Mouse (Mus musculus) forebrain, embryonic 14.5 days (tissue): ENCODE measurements around the gene Clta. TPM values are rescaled to one million over a fixed set of nuclear protein-coding genes. Genes with fewer than 3 reads are reported as not detected.

Experiments used
- ATAC-seq: fragments of 200-750 bp; cut with Nextera tagmentation; 2 replicates; pipeline ENCODE4 v1.8.0; 2017; ENCODE audit warnings: mild to moderate bottlenecking, moderate library complexity
- DNase-seq: peaks from one replicate; pipeline ENCODE4 v3.0.0-alpha.2; 2015; ENCODE audit warnings: low spot score
- H3K27ac ChIP-seq: fragments of 300-500 bp; sonication (generic); 2 replicates; pipeline ENCODE4 v1.5.1; 2014; ENCODE audit warnings: low read depth, mild to moderate bottlenecking, control low read depth, low read length, moderate library complexity
- H3K27me3 ChIP-seq: fragments of 300-500 bp; sonication (generic); replicated peaks from 2 replicates; pipeline ENCODE4 v1.6.1; 2014; ENCODE audit warnings: low read length, control low read depth, mixed read lengths; ENCODE audit not compliant: control insufficient read depth, insufficient read depth
- H3K36me3 ChIP-seq: fragments of 300-500 bp; sonication (generic); 2 replicates; pipeline ENCODE4 v1.6.1; 2014; ENCODE audit warnings: low read length, control low read depth; ENCODE audit not compliant: control insufficient read depth, insufficient read depth
- H3K4me1 ChIP-seq: fragments of 300-500 bp; sonication (generic); 2 replicates; pipeline ENCODE4 v1.6.1; 2014; ENCODE audit warnings: antibody characterized with exemption, low read length, control low read depth; ENCODE audit not compliant: control insufficient read depth, insufficient read depth
- H3K4me2 ChIP-seq: fragments of 300-500 bp; sonication (generic); 2 replicates; pipeline ENCODE4 v1.6.1; 2014; ENCODE audit warnings: mild to moderate bottlenecking, control low read depth, low read length
- H3K4me3 ChIP-seq: fragments of 300-500 bp; sonication (generic); 2 replicates; pipeline ENCODE4 v1.5.1; 2014; ENCODE audit warnings: low read depth, low read length, control low read depth
- H3K9ac ChIP-seq: fragments of 300-500 bp; sonication (generic); 2 replicates; pipeline ENCODE4 v1.6.1; 2014; ENCODE audit warnings: mild to moderate bottlenecking, low read length, control low read depth, moderate library complexity
- H3K9me3 ChIP-seq: fragments of 300-500 bp; sonication (generic); replicated peaks from 2 replicates; pipeline ENCODE4 v1.6.1; 2016; ENCODE audit warnings: low read length, control low read depth, mixed read lengths; ENCODE audit not compliant: control insufficient read depth
- WGBS: fragments of 180-500 bp; shearing (Covaris S2); extraction: QIAGEN DNeasy Blood & Tissue Kit; methylation state at CpG from one replicate; pipeline ENCODE4 v1.1.7; 2014; 5-methylcytosine and 5-hydroxymethylcytosine counted together
- polyA plus RNA-seq: library from polyadenylated mRNA; unstranded; fragments of >200 nt; fragmentation: Nextera tagmentation; extraction: Ambion mirVana; gene quantifications from 2 replicates; pipeline ENCODE4 v1.2.1, GENCODE M21; 2014

The Clta gene
- polyA plus RNA-seq, 1 experiment from 2014 or later, result 303 TPM

DNA sequence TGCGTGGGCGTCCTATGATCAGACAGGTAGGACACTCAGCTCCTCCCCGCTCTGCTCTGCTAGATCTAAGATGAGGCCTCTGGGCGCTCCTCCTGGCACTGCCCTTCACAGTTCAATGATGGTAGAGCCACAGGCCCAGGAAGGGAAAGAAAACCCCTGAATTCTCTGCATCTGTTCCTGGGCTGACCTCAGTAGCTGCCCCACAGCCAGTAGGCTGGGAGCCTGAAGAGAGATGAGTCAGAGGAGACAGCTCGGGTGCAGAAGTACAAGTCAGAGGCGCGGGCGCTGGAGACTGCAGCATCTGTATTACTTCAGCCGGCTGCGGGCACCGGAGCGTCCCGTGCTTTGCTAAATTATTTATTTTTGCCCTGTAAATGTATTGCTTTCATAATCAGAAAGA lies 35.6 kb upstream of the Clta start:
- WGBS, result 61% methylated on average over 13 of the region's 13 CpGs
- H3K27ac ChIP-seq, result no peak overlapping the region
- DNase-seq (no peak), ATAC-seq (no peak)
- H3K36me3 ChIP-seq, result no peaks in the 10 kb centered on the region
- H3K4me3 ChIP-seq, result no peak overlapping the region
- H3K4me1 ChIP-seq, result 0 out of 2 replicates have a peak, but pooled peaks cover 4% of the 10 kb centered on the region
- H3K9me3 ChIP-seq, result no peaks in the 10 kb centered on the region
- H3K9ac ChIP-seq, result no peak overlapping the region
- no peaks in the 10 kb centered on the region for H3K27me3 ChIP-seq
- no peak overlapping the region for H3K4me2 ChIP-seq

DNA sequence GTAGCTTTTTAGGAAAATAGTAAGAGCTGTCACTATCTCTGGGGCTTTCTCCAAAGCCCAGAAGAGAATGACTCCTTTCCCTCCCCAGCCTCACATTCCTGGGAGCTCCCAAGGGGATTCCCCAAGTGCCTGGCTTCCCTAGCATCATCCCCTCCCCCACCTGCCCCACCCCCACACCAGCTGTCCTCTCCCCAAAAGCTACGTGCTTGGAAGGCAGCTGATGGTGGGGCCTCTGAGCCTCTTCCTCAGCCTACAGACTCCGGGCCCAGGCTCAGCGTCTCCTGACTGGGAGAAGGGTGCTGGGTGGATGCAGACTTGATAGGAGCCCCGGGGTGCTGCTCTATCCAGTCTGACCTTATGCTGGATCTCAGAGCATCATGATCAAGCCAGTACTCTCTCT lies 34.9 kb upstream of the Clta start:
- DNase-seq (peak; percentile 57), ATAC-seq (peak; percentile 72)
- Histone ChIP-seq H3K27me3 (no peaks in the 10 kb centered on the region), H3K4me3 (no peak overlapping the region), H3K4me2 (no peak overlapping the region), H3K9ac (no peak overlapping the region), H3K36me3 (no peaks in the 10 kb centered on the region), H3K4me1 (0 out of 2 replicates have a peak, but pooled peaks cover 4% of the 10 kb centered on the region), H3K9me3 (no peaks in the 10 kb centered on the region), H3K27ac (no peak overlapping the region)
- 8% methylated on average over 4 of the region's 4 CpGs for WGBS

DNA sequence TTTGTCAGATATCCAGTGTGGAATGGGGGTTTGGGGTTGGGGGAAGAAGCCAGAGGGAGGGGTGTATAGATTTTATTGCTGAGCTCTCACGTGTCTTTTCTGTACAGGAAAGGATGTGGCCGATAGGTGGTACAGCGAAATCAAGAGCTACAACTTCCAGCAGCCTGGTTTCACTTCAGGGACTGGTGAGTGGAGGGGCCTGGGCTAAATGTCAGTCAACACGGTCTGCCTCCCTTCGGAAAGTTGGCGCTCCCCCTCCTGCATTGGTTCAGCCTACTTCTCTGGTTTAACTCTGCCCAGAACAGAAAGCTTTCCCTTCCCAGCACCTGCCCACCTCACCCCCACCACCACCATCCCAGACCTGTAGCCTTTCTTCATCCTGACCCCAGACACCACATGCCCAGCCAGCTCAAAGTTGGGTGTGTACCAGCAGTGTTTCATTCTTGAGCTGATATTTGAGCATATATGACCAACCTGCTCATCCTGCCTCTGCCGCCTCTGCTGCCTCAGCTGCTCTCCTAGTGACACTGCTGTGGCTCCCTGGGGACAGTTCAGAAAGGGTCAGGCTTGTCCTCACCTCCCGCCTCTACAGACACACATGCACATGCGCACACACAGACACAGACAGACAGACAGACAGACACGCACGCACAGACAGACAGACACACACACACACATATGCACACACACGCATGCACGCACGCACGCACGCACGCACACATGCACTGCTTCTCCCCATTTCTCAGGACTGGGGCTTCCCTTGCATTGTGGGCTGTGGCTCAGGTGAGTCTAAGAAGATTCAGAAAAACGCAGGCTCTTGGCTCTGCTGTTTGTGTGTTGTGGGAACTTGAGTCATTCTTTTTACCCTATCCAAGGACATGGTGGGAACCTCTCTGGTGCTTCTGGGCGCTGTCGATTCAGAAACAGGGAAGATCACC lies 33.6 kb upstream of the Clta start:
- Histone ChIP-seq H3K4me3 (no peak overlapping the region), H3K4me2 (no peak overlapping the region), H3K36me3 (no peaks in the 10 kb centered on the region), H3K27me3 (no peaks in the 10 kb centered on the region), H3K9me3 (no peaks in the 10 kb centered on the region), H3K9ac (no peak overlapping the region), H3K27ac (no peak overlapping the region), H3K4me1 (0 out of 2 replicates have a peak, but pooled peaks cover 4% of the 10 kb centered on the region)
- DNase-seq (no peak), ATAC-seq (no peak)
- WGBS, result 81% methylated on average over 20 of the region's 20 CpGs

DNA sequence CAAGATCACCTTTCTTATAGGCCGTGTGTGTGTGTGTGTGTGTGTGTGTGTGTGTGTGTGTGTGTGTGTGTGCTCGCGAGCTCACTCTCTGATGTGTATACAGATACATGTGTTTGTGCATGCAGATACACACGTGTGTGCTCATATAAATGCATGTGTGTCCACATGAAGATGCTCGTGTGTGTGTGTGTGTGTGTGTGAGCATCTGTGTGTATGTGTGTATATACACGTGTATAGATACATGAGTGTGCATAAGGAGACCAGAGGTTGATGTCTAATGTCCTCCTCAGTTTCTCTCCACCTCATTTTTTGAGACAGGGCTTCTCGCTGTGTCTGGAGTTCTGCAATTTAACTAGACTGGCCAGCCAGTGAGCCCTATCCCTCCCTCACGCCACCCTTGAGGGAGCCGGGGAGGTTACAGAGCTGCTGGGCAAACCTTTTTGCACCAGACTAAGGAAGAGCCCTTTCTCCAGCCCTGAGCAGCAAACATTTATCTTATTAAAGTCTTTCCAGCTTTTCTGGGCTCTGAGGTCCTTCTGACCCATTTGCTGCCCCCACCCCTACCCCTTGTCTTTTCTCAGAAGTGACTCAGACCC lies 32.6 kb upstream of the Clta start:
- no peak overlapping the region for H3K9ac ChIP-seq
- H3K36me3 ChIP-seq, result no peaks in the 10 kb centered on the region
- no peak overlapping the region for H3K4me3 ChIP-seq
- 0 out of 2 replicates have a peak, but pooled peaks cover 4% of the 10 kb centered on the region for H3K4me1 ChIP-seq
- no peaks in the 10 kb centered on the region for H3K9me3 ChIP-seq
- WGBS, result 72% methylated on average over 9 of the region's 9 CpGs
- H3K4me2 ChIP-seq, result no peak overlapping the region
- no peak overlapping the region for H3K27ac ChIP-seq
- H3K27me3 ChIP-seq, result no peaks in the 10 kb centered on the region
- DNase-seq (no peak), ATAC-seq (no peak)

DNA sequence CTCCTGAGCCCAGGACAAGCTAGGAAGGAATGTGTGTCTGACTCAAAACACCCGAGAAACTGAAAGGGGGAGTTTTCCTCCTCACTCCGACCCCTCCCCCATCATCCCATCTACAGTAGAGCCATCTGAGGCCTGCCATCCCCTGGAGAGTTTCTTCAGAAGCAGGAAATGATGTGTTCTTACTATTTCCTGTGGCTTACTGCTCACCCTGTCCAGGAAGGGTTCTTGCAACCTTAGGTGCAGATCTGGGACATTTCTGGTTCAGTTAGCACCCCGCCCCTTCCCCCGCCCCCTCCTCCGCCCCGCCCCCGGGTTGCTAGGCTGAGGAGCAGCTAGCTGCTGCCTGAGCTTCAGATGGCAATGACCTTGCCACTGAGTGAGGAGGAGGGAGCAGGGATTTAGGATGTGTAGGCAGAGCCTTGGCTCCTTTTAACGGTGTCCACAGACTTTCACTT lies 32.1 kb upstream of the Clta start:
- DNase-seq (no peak), ATAC-seq (no peak)
- Histone ChIP-seq H3K36me3 (no peaks in the 10 kb centered on the region), H3K4me1 (0 out of 2 replicates have a peak, but pooled peaks cover 4% of the 10 kb centered on the region), H3K9ac (no peak overlapping the region), H3K27me3 (no peaks in the 10 kb centered on the region), H3K4me3 (no peak overlapping the region), H3K27ac (no peak overlapping the region), H3K9me3 (no peaks in the 10 kb centered on the region), H3K4me2 (no peak overlapping the region)
- 2% methylated on average over 8 of the region's 8 CpGs for WGBS

DNA sequence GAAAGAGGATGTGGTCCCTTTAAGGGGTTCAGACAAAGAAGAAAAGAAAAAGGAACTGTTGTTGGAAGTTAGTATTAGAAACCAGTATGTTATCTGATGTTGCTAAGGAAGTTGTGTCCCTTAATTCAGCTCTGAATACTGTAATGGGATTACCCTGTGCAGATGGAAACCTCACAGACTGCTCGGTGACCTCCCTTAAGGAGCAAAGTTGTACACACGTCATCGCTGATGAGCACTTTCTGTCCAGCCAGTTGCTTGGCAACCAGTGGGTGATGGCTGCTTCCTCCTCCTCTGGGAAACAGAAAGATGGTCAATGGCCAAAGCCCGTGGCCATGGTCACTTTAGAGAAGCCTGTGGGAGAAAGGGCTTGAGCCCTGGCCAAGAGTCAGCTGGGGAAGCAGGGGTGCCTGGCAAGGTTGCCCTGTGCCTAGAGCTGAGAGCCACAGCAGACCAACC lies 30.7 kb upstream of the Clta start:
- ATAC-seq, result no peak
- WGBS, result 67% methylated on average over 4 of the region's 4 CpGs
- H3K9me3 ChIP-seq, result no peaks in the 10 kb centered on the region
- peaks cover 7% of the 10 kb centered on the region for H3K4me1 ChIP-seq
- H3K4me3 ChIP-seq, result no peak overlapping the region
- no peaks in the 10 kb centered on the region for H3K27me3 ChIP-seq
- no peak overlapping the region for H3K4me2 ChIP-seq
- H3K9ac ChIP-seq, result no peak overlapping the region
- DNase-seq, result no peak
- 0 out of 2 replicates have a peak, but pooled peaks cover 2% of the 10 kb centered on the region for H3K36me3 ChIP-seq
- H3K27ac ChIP-seq, result no peak overlapping the region

DNA sequence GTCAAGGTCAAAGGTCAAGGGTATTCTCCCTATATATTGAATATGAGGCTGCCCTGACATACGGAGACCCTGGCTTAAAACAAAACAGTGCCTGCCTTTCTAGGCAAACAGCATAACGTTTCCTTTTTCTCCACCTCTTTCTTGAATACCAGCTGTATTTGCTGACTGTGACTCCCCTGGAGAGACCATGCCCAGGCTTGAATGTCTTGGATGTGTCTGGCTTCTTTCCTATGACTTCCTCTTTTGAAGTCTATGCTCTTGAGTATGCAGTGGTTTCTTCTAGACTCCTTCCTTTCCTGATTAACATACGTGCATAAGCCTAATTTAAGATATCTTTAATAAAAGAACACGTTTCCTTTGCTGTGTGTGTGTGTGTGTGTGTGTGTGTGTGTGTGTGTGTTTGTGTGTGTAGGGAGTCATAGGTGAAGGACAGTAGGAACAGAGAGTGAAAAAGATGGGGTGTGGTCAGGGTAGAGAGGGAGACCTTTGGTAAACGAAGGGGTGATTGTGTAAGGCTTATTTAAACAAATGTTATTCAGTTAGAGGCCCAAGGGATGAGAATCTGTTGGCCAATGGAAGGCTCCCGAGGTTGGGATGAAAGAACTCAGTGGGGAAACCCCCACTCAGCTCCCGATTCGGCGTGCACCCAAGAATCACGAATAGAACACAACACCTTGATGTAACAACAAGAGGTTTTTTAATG lies 29.2 kb upstream of the Clta start:
- no peak overlapping the region for H3K27ac ChIP-seq
- ATAC-seq, result no peak
- no peak for DNase-seq
- H3K27me3 ChIP-seq, result no peaks in the 10 kb centered on the region
- H3K36me3 ChIP-seq, result 0 out of 2 replicates have a peak, but pooled peaks cover 2% of the 10 kb centered on the region
- no peak overlapping the region for H3K9ac ChIP-seq
- no peaks in the 10 kb centered on the region for H3K9me3 ChIP-seq
- H3K4me3 ChIP-seq, result no peak overlapping the region
- H3K4me1 ChIP-seq, result peaks cover 19% of the 10 kb centered on the region
- 80% methylated on average over 10 of the region's 10 CpGs for WGBS
- no peak overlapping the region for H3K4me2 ChIP-seq

DNA sequence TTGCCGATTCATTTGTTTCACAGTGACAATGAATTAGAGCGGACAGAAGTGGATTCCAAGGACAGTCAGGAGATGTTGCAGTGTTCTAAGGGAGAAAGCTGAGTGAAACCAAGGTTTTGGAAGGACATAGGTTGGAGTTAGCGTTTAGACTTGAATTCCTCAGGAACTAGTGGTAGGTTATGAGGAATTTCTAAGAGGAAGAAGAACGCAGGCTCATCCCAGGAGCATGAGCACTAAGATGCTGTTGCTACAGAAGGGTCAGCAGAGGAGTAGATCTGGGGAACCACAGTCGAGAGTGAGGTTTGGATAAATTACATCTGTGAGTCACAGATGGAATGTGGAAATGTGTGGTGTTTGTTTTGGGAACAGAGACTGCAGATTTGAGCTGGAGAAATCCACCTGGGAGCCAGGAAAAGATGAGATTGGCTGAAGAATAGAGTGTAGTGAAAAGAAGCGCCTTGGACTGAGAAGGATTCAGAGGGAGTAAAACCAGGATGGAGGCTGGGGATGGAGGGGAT lies 28.0 kb upstream of the Clta start:
- H3K27ac ChIP-seq, result no peak overlapping the region
- 91% methylated on average over 6 of the region's 6 CpGs for WGBS
- no peaks in the 10 kb centered on the region for H3K9me3 ChIP-seq
- 0 out of 2 replicates have a peak, but pooled peaks cover 2% of the 10 kb centered on the region for H3K36me3 ChIP-seq
- no peak for ATAC-seq
- no peak overlapping the region for H3K4me2 ChIP-seq
- H3K4me3 ChIP-seq, result no peak overlapping the region
- H3K9ac ChIP-seq, result no peak overlapping the region
- H3K27me3 ChIP-seq, result no peaks in the 10 kb centered on the region
- no peak for DNase-seq
- H3K4me1 ChIP-seq, result peaks cover 19% of the 10 kb centered on the region
